Mouse (Mus musculus) MEL (cell line): ENCODE measurements around the gene Tmem150c.

Source experiments
- CTCF ChIP-seq, 3 experiments: IDR thresholded peaks in 2 of 3; conservative IDR thresholded peaks in 1 of 3; 2 replicates each; pipeline ENCODE4 v1.5.1; 2011 to 2012; ENCODE audit warnings: low read length in 3 of 3, low read depth in 2 of 3, mild to moderate bottlenecking in 2 of 3, improper control_type of control experiment in 1 of 3, inconsistent platforms in 1 of 3, mixed read lengths in 1 of 3, moderate library complexity in 1 of 3; ENCODE audit not compliant: control insufficient read depth in 1 of 3, insufficient read depth in 1 of 3, poor library complexity in 1 of 3, severe bottlenecking in 1 of 3
- GATA1 ChIP-seq: IDR thresholded peaks from 2 replicates; pipeline ENCODE4 v1.6.1; 2011; ENCODE audit warnings: low read depth, low read length, improper control_type of control experiment
- MXI1 ChIP-seq: IDR thresholded peaks from 2 replicates; pipeline ENCODE4 v1.6.1; 2011; ENCODE audit warnings: mild to moderate bottlenecking, low read depth, low read length, improper control_type of control experiment
- POLR2A ChIP-seq, 2 experiments: IDR thresholded peaks; 2 replicates each; pipeline ENCODE4 v1.6.1; 2011 to 2012; ENCODE audit warnings: low read length in 2 of 2, mild to moderate bottlenecking in 2 of 2, control low read depth in 1 of 2, improper control_type of control experiment in 1 of 2, low read depth in 1 of 2, moderate library complexity in 1 of 2; ENCODE audit not compliant: control insufficient read depth in 1 of 2, insufficient read depth in 1 of 2, poor library complexity in 1 of 2
- TAL1 ChIP-seq: IDR thresholded peaks from 2 replicates; pipeline ENCODE4 v1.6.1; 2012; ENCODE audit warnings: mild to moderate bottlenecking, inconsistent platforms, low read length, moderate library complexity, mixed read lengths

- TF ChIP-seq GATA1 (no peak), POLR2A (IDR thresholded peaks at IDR 0.05; ENCODE audit: control insufficient read depth in 1 of 2, insufficient read depth in 1 of 2, low read depth in 1 of 2, low read length in 2 of 2, poor library complexity in 1 of 2) (no peak), MXI1 (no peak), TAL1 (no peak), CTCF (IDR thresholded peaks at IDR 0.05 in 2 of 3, conservative IDR thresholded peaks at IDR 0.05 in 1 of 3; ENCODE audit: control insufficient read depth in 1 of 3, insufficient read depth in 1 of 3, low read depth in 2 of 3, low read length in 3 of 3, poor library complexity in 1 of 3, severe bottlenecking in 1 of 3) (no peak)
Observed at GRCm38 (mm10) chr5:100083953-100084562, 75.5 kb downstream of the Tmem150c start.
